Mouse (Mus musculus): ENCODE data around the gene Sept12. TPM values are rescaled to one million over a fixed set of nuclear protein-coding genes. Genes with fewer than 3 reads are reported as not detected.

Sept12 gene
- not detected in 2 replicates for polyA plus RNA-seq (2011; ENCODE audit: insufficient read depth, insufficient read length, low replicate concordance, missing spikeins)

DNA sequence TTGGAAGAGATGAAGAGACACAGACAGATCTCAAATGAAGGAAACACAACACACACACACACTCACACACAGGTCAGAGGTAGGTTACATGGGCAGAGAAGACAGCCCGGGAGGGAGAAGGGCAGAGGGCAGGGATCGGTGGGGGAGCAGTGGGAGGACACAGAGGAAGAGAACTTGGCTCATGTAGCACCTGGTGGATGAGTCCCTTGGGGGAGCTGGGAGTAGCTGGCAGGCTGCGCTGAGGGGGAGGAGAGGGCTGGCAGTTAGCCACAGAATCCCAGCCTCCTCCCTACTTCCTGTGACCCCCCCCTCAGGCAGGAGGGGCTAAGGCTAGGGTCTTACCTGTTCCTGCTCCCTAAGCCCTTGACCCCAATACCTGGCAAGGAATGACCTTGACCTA, at the start of gene Sept12:
Gene Sept12 (minus strand): TSS at position 300 of the 400 bp plus-strand sequence.
- WGBS = 67% methylated on average over 3 of the region's 3 CpGs
- no peaks in the 10 kb centered on the region for H3K4me1 ChIP-seq (ENCODE audit: control insufficient read depth, insufficient read depth, low read length)
- H3K27ac ChIP-seq (ENCODE audit: control insufficient read depth, insufficient read depth, low read depth, low read length, poor library complexity) = no peak within 1 kb of the TSS
- TF ChIP-seq CTCF (IDR thresholded peaks at IDR 0.05; ENCODE audit: control insufficient read depth, insufficient read depth, low read length) (no peak), POLR2A (IDR thresholded peaks at IDR 0.05; ENCODE audit: borderline replicate concordance, control insufficient read depth, low read depth, low read length) (no peak)
- H3K4me3 ChIP-seq (replicated peaks; ENCODE audit: control insufficient read depth, low read depth, low read length) = no peak within 1 kb of the TSS

DNA sequence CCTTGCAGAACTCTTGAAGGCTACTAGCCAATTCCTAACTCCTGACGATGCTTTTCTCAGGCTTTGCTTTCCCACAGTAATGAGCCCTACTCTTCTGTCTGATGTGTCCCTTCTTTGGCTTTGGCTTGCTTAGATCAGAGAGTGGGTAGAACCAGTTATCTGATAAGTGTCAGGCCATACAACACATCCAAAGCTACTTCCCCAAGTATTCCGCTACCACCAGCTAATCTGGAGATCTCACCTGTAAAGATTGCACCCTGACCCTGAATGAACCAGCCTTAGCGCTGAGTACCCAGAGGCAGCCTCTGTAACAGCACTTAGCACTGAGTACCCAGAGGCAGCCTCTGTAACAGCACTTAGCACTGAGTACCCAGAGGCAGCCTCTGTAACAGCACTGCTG, 47.7 kb upstream of the Sept12 start:
- no peak overlapping the region for H3K4me3 ChIP-seq (replicated peaks; ENCODE audit: control insufficient read depth, low read depth, low read length)
- no peak overlapping the region for H3K27ac ChIP-seq (ENCODE audit: control insufficient read depth, insufficient read depth, low read depth, low read length, poor library complexity)
- WGBS = 90% methylated on average over 3 of the region's 3 CpGs
- H3K4me1 ChIP-seq (ENCODE audit: control insufficient read depth, insufficient read depth, low read length) = no peaks in the 10 kb centered on the region; the same call in none of the 2 replicates
- TF ChIP-seq CTCF (IDR thresholded peaks at IDR 0.05; ENCODE audit: control insufficient read depth, insufficient read depth, low read length) = no peak
- no peak for TF ChIP-seq POLR2A (IDR thresholded peaks at IDR 0.05; ENCODE audit: borderline replicate concordance, control insufficient read depth, low read depth, low read length)

DNA sequence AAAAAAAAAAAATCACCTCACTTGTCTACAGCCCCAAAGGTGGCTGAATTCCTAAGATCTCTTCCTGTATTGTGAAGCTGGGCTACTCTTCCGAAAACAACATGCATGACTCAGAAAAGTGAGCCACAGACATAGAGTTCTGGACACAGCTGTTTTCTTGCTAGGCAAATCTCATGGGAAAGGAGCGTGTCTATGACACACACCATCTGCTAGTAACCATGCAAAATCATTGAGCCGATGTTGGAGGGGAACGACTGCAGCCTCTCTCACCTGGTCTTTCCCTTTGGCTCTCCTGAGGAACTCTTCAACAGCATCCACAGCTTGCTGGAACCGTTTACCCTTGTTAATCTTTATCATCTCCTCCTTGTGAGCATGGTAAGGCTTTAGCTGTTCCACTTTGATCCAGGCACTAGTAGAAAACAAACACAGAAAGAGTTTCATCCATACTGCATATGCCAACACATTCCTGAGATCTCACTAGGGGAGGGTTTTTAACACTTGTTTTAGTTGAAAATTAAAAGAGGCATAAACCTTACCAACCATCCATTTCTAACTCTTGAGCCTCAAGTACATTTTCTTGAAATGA, 39.1 kb upstream of the Sept12 start:
- TF ChIP-seq POLR2A (IDR thresholded peaks at IDR 0.05; ENCODE audit: borderline replicate concordance, control insufficient read depth, low read depth, low read length) (no peak), CTCF (IDR thresholded peaks at IDR 0.05; ENCODE audit: control insufficient read depth, insufficient read depth, low read length) (no peak)
- WGBS = 86% methylated on average over 5 of the region's 5 CpGs
- Histone ChIP-seq H3K4me3 (replicated peaks; ENCODE audit: control insufficient read depth, low read depth, low read length) (no peak overlapping the region), H3K27ac (ENCODE audit: control insufficient read depth, insufficient read depth, low read depth, low read length, poor library complexity) (no peak overlapping the region), H3K4me1 (ENCODE audit: control insufficient read depth, insufficient read depth, low read length) (no peaks in the 10 kb centered on the region; the same call in 1 of the 2 replicates)

DNA sequence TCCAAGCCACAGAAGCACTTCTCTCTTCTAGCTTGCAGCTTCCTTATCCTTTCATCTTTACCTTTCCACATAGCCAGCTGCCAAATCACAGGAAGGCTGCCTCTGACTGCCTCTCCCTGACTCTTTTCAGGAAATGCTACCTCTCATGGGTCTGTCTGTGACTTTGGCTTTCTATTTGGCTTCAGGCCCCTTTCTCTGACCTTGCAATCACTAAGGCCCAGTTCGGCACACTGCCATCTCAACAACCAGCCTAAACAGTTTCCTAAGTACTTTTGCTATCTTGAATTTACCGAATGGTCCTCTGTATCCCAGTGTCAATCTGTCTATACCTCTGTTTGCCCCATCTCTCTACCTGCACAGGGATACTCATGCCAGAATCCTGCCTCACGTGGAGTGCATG, 37.9 kb upstream of the Sept12 start:
- no peak overlapping the region for H3K4me3 ChIP-seq (replicated peaks; ENCODE audit: control insufficient read depth, low read depth, low read length)
- no peaks in the 10 kb centered on the region; the same call in 1 of the 2 replicates for H3K4me1 ChIP-seq (ENCODE audit: control insufficient read depth, insufficient read depth, low read length)
- no peak overlapping the region for H3K27ac ChIP-seq (ENCODE audit: control insufficient read depth, insufficient read depth, low read depth, low read length, poor library complexity)
- 98% methylated on average over 3 of the region's 3 CpGs for WGBS
- TF ChIP-seq CTCF (IDR thresholded peaks at IDR 0.05; ENCODE audit: control insufficient read depth, insufficient read depth, low read length) (no peak), POLR2A (IDR thresholded peaks at IDR 0.05; ENCODE audit: borderline replicate concordance, control insufficient read depth, low read depth, low read length) (no peak)

DNA sequence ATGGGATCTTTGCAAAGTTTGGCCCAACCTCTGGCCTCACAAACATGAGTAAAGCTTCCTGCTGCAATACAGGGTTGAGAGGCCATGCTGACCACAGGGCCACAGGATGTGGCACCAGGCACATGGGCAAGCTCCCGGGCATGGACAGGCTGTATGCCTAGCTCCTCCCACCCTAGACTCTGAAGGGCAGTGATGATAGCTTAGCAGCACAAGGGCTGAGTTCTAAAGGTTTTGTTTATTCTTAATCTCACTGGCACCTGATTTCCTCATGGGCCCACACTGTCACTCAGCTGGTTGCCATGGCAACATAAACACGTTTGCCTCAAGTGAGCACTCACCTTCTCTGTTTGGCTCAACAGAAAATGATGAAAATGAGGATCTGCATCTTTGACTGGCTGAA, 32.2 kb upstream of the Sept12 start:
- H3K4me3 ChIP-seq (replicated peaks; ENCODE audit: control insufficient read depth, low read depth, low read length) = no peak overlapping the region
- no peak overlapping the region for H3K27ac ChIP-seq (ENCODE audit: control insufficient read depth, insufficient read depth, low read depth, low read length, poor library complexity)
- TF ChIP-seq CTCF (IDR thresholded peaks at IDR 0.05; ENCODE audit: control insufficient read depth, insufficient read depth, low read length) (no peak), POLR2A (IDR thresholded peaks at IDR 0.05; ENCODE audit: borderline replicate concordance, control insufficient read depth, low read depth, low read length) (no peak)

DNA sequence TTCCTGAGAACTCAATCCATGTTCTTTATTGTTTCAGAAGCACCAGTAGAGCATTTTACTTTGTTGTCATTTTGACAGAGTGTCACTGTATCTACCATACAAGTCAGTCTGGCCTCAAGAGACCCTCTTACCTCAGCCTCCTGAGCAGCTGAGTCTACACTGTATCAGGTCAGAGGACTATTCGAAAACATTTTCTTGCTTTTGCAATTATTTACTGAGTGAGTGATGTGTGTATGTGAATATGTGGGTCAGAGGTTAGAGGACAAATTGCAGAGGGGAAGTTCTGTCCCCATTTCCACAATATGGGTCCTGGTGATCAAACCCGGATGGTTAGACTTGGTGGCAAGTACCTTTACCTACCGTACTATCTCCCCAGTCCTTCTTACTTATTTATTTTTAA, 26.4 kb upstream of the Sept12 start:
- WGBS = 91% methylated on average over 3 of the region's 3 CpGs
- H3K4me3 ChIP-seq (replicated peaks; ENCODE audit: control insufficient read depth, low read depth, low read length) = no peak overlapping the region
- no peak for TF ChIP-seq CTCF (IDR thresholded peaks at IDR 0.05; ENCODE audit: control insufficient read depth, insufficient read depth, low read length)
- TF ChIP-seq POLR2A (IDR thresholded peaks at IDR 0.05; ENCODE audit: borderline replicate concordance, control insufficient read depth, low read depth, low read length) = no peak
- H3K4me1 ChIP-seq (ENCODE audit: control insufficient read depth, insufficient read depth, low read length) = no peaks in the 10 kb centered on the region; the same call in 1 of the 2 replicates
- no peak overlapping the region for H3K27ac ChIP-seq (ENCODE audit: control insufficient read depth, insufficient read depth, low read depth, low read length, poor library complexity)

More for the DNA sequence above, 32.2 kb upstream of the Sept12 start:
- H3K4me1 ChIP-seq (ENCODE audit: control insufficient read depth, insufficient read depth, low read length) = no peaks in the 10 kb centered on the region; the same call in 1 of the 2 replicates
- 20% methylated on average over 2 of the region's 2 CpGs for WGBS

DNA sequence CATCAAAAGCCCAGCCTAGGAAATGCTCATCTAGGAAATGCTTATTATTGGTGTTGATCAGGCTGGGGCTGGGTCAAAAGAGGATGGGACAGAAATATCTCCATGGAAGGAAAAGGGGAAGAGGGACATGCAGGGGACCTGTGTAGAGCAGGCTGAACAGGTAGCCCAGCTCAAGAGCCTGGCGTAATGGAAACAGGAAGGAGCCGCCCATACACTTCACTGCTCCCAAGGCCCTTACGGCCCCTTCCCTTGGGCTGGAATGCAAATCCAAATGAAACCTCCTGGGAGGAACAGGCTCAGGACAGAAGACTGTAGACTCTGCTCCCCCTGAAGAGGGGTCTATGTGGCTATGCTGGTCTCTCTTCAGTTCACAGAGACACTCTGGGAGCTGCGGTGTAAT, 16.9 kb upstream of the Sept12 start:
- Histone ChIP-seq H3K4me3 (replicated peaks; ENCODE audit: control insufficient read depth, low read depth, low read length) (no peak overlapping the region), H3K4me1 (ENCODE audit: control insufficient read depth, insufficient read depth, low read length) (peaks cover 5% of the 10 kb centered on the region), H3K27ac (ENCODE audit: control insufficient read depth, insufficient read depth, low read depth, low read length, poor library complexity) (no peak overlapping the region)
- 90% methylated on average over 4 of the region's 4 CpGs for WGBS
- TF ChIP-seq POLR2A (IDR thresholded peaks at IDR 0.05; ENCODE audit: borderline replicate concordance, control insufficient read depth, low read depth, low read length) = no peak
- TF ChIP-seq CTCF (IDR thresholded peaks at IDR 0.05; ENCODE audit: control insufficient read depth, insufficient read depth, low read length) = no peak

DNA sequence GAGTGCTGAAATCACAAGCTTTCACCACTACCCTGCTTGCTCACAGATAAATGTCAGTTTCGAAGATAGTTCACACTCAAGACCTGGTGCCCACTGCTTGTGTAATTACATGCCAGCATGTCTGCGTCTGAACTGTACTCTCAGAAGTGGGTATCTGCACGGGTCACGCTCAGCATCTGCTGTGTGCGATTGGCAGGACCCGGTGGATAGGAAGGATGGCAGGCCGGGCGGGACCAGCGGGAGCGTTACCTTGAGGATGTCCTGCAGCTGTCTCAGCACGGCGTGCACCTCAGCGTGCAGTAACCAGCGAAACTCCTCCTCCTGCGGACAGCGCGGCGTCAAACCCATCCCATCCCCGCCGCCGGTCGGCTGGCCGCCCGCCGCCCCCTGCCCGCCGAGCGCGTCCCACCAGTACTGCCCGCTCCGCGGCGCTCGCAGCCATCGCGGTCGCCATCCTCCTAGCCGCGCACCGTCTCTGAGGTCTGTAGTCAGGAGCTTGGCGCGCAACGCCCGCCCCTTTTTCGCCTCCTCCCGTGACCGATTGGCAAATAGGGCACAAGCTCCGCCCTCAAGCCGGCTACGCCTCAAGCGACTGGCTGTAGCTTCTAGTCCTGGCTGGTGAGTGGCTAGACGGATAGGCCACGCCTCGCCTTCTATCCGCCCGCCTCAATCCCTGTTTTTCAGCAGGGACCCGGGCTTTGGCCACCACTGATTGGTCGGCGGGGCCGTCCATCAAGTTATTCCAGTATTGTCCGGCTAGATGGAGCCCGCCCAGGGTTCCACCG, 15.6 kb upstream of the Sept12 start, which contains the start of gene Rogdi:
Gene Rogdi (minus strand): TSS at position 500 of the 785 bp plus-strand sequence.
- Histone ChIP-seq H3K4me3 (replicated peaks; ENCODE audit: control insufficient read depth, low read depth, low read length) (peak within 1 kb of the TSS; percentile 97), H3K27ac (ENCODE audit: control insufficient read depth, insufficient read depth, low read depth, low read length, poor library complexity) (peak within 1 kb of the TSS; percentile 73), H3K4me1 (ENCODE audit: control insufficient read depth, insufficient read depth, low read length) (peaks cover 5% of the 10 kb centered on the region)
- TF ChIP-seq POLR2A (IDR thresholded peaks at IDR 0.05; ENCODE audit: borderline replicate concordance, control insufficient read depth, low read depth, low read length) (peak; percentile 86; the same call in 1 of the 2 replicates), CTCF (IDR thresholded peaks at IDR 0.05; ENCODE audit: control insufficient read depth, insufficient read depth, low read length) (0 out of 2 replicates have a peak, but pooled peaks have one; percentile 19)
- under 1% methylated on average over 63 of the region's 63 CpGs for WGBS

All from bone marrow, adult 2 months (tissue).